Mouse (Mus musculus) forebrain, embryonic 14.5 days (tissue): ENCODE results near the gene Akt1. TPM values are rescaled to one million over a fixed set of nuclear protein-coding genes. Genes with fewer than 3 reads are reported as not detected.
A peak's percentile ranks its signal among the peaks of the same experiment; 100 is the strongest.

Experiments used
- ATAC-seq: fragments of 200-750 bp; cut with Nextera tagmentation; 2 replicates; pipeline ENCODE4 v1.8.0; 2017; ENCODE audit warnings: mild to moderate bottlenecking, moderate library complexity
- DNase-seq: peaks from one replicate; pipeline ENCODE4 v3.0.0-alpha.2; 2015; ENCODE audit warnings: low spot score
- H3K27ac ChIP-seq: fragments of 300-500 bp; sonication (generic); 2 replicates; pipeline ENCODE4 v1.5.1; 2014; ENCODE audit warnings: low read depth, mild to moderate bottlenecking, control low read depth, low read length, moderate library complexity
- H3K27me3 ChIP-seq: fragments of 300-500 bp; sonication (generic); replicated peaks from 2 replicates; pipeline ENCODE4 v1.6.1; 2014; ENCODE audit warnings: low read length, control low read depth, mixed read lengths; ENCODE audit not compliant: control insufficient read depth, insufficient read depth
- H3K36me3 ChIP-seq: fragments of 300-500 bp; sonication (generic); 2 replicates; pipeline ENCODE4 v1.6.1; 2014; ENCODE audit warnings: low read length, control low read depth; ENCODE audit not compliant: control insufficient read depth, insufficient read depth
- H3K4me1 ChIP-seq: fragments of 300-500 bp; sonication (generic); 2 replicates; pipeline ENCODE4 v1.6.1; 2014; ENCODE audit warnings: antibody characterized with exemption, low read length, control low read depth; ENCODE audit not compliant: control insufficient read depth, insufficient read depth
- H3K4me2 ChIP-seq: fragments of 300-500 bp; sonication (generic); 2 replicates; pipeline ENCODE4 v1.6.1; 2014; ENCODE audit warnings: mild to moderate bottlenecking, control low read depth, low read length
- H3K4me3 ChIP-seq: fragments of 300-500 bp; sonication (generic); 2 replicates; pipeline ENCODE4 v1.5.1; 2014; ENCODE audit warnings: low read depth, low read length, control low read depth
- H3K9ac ChIP-seq: fragments of 300-500 bp; sonication (generic); 2 replicates; pipeline ENCODE4 v1.6.1; 2014; ENCODE audit warnings: mild to moderate bottlenecking, low read length, control low read depth, moderate library complexity
- H3K9me3 ChIP-seq: fragments of 300-500 bp; sonication (generic); replicated peaks from 2 replicates; pipeline ENCODE4 v1.6.1; 2016; ENCODE audit warnings: low read length, control low read depth, mixed read lengths; ENCODE audit not compliant: control insufficient read depth
- WGBS: fragments of 180-500 bp; shearing (Covaris S2); extraction: QIAGEN DNeasy Blood & Tissue Kit; methylation state at CpG from one replicate; pipeline ENCODE4 v1.1.7; 2014; 5-methylcytosine and 5-hydroxymethylcytosine counted together
- polyA plus RNA-seq: library from polyadenylated mRNA; unstranded; fragments of >200 nt; fragmentation: Nextera tagmentation; extraction: Ambion mirVana; gene quantifications from 2 replicates; pipeline ENCODE4 v1.2.1, GENCODE M21; 2014

Akt1 gene
- polyA plus RNA-seq, 1 experiment from 2014 or later, result 65.4 TPM

- Histone ChIP-seq H3K27me3 (peaks cover 19% of the 10 kb centered on the region), H3K27ac (no peak within 1 kb of the TSS), H3K4me2 (peak within 1 kb of the TSS; percentile 96), H3K36me3 (no peaks in the 10 kb centered on the region), H3K4me1 (peaks cover 8% of the 10 kb centered on the region; the same call in 1 of the 2 replicates), H3K9ac (peak within 1 kb of the TSS; percentile 69), H3K9me3 (no peaks in the 10 kb centered on the region), H3K4me3 (peak within 1 kb of the TSS; percentile 45)
- DNase-seq (peak; percentile 53), ATAC-seq (peak; percentile 49)
- WGBS, result under 1% methylated on average over 43 of the region's 56 CpGs
These were observed 54.9 kb downstream of the Akt1 start, which contains the start of gene Adssl1 for GRCm38 (mm10) chr12:112619686-112620353. Gene Adssl1, plus strand, starts transcription at chr12:112620045.

DNA sequence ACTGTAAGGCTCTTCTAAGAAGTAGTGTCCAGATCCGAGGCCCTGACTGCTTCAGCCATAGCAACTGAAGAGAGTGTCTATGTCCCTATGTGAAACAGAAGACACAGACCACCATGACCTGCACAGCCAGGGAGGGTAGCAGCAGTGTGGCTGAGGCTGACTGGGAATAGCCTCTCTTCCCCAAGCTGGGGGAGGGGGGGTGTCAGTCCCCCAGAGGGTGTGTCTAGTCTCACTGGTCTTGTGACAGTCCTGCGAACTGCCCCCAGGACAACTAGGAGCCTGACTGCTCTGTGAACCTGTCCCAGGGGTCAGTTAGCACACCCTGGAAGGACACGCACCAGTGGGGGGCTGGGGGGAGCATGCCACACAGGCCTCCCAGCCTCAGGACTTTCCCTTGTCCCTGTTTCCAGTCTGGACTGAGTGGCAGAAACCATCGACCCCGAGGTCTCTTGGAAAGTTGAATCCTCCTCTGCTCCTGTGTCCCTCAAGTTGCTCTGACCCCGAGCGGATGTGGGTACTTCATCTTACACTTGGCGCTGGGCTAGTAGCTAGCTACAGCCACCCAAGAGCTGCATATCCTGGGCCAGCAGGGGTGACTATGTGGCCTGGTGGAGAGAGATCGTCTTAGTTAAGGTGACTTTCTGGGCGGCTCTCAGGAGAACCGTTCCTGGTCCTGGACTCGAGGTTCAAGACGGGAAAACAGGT is 55.6 kb downstream of the Akt1 start:
- Histone ChIP-seq H3K9me3 (no peaks in the 10 kb centered on the region), H3K27me3 (peaks cover 19% of the 10 kb centered on the region), H3K36me3 (no peaks in the 10 kb centered on the region), H3K4me2 (peak overlapping the region; percentile 96), H3K4me3 (peak overlapping the region; percentile 45), H3K27ac (no peak overlapping the region), H3K4me1 (peaks cover 8% of the 10 kb centered on the region; the same call in 1 of the 2 replicates), H3K9ac (peak overlapping the region; percentile 69)
- DNase-seq (no peak), ATAC-seq (no peak)
- 35% methylated on average over 13 of the region's 13 CpGs for WGBS

GRCm38 (mm10) chr12:112617898-112618380 is 56.7 kb downstream of the Akt1 start:
- peaks cover 8% of the 10 kb centered on the region; the same call in 1 of the 2 replicates for H3K4me1 ChIP-seq
- peak; percentile 64 for ATAC-seq
- no peak overlapping the region for H3K27ac ChIP-seq
- no peak overlapping the region for H3K4me2 ChIP-seq
- no peaks in the 10 kb centered on the region for H3K9me3 ChIP-seq
- DNase-seq, result peak; percentile 71
- 11% methylated on average over 8 of the region's 8 CpGs for WGBS
- peaks cover 19% of the 10 kb centered on the region for H3K27me3 ChIP-seq
- H3K9ac ChIP-seq, result no peak overlapping the region
- no peaks in the 10 kb centered on the region for H3K36me3 ChIP-seq
- H3K4me3 ChIP-seq, result no peak overlapping the region

DNA sequence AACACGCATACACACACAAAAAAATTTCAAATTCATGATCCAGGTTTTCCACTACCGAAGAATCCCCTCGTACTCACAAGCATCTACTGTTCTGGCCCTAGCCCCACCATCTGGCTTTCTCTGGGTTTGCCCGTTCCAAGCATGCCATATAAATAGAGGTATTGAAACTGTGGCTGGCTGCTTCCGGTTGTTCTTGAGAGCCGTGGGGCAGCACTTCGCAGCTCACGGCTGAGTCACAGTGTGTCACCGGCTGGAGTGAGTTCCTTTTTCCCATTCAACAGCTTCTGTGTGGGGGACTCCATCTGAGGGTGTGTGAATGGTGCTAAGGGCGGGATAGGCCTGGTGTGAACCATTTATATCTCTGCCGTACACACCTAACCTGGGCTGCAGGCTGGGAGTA is 57.5 kb downstream of the Akt1 start:
- Histone ChIP-seq H3K4me1 (peaks cover 8% of the 10 kb centered on the region; the same call in 1 of the 2 replicates), H3K9me3 (no peaks in the 10 kb centered on the region), H3K9ac (no peak overlapping the region), H3K27me3 (peaks cover 19% of the 10 kb centered on the region), H3K36me3 (no peaks in the 10 kb centered on the region), H3K27ac (no peak overlapping the region; the same call in 1 of the 2 replicates), H3K4me3 (no peak overlapping the region), H3K4me2 (no peak overlapping the region)
- DNase-seq, result no peak
- 81% methylated on average over 11 of the region's 11 CpGs for WGBS
- no peak for ATAC-seq

GRCm38 (mm10) chr12:112616668-112617067 is 58.0 kb downstream of the Akt1 start:
- Histone ChIP-seq H3K27me3 (peaks cover 19% of the 10 kb centered on the region), H3K27ac (no peak overlapping the region), H3K4me1 (peaks cover 8% of the 10 kb centered on the region; the same call in 1 of the 2 replicates), H3K4me2 (no peak overlapping the region), H3K36me3 (no peaks in the 10 kb centered on the region), H3K4me3 (no peak overlapping the region), H3K9me3 (no peaks in the 10 kb centered on the region), H3K9ac (no peak overlapping the region)
- DNase-seq (no peak), ATAC-seq (no peak)
- 73% methylated on average over 9 of the region's 9 CpGs for WGBS

DNA sequence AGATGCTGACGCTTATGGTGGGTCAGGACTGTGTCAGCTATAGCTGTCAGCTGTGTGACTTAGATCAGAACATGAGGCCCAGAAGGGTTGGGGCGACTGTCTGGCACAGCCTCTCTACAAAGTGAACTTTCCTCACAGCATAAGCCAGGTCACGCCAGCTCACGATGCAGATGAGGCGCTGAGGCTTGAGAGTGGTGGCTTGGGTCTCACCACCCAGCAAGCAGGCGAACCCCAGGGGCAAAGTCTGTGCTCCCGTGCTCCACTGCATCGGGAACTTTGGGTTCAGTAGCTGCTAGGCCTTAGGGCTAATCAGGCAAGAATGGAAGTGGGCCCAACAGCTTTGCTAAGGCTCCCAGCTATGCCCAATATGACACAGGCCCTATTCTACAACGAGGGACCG is 65.7 kb downstream of the Akt1 start:
- H3K36me3 ChIP-seq, result no peaks in the 10 kb centered on the region
- no peaks in the 10 kb centered on the region for H3K4me1 ChIP-seq
- WGBS, result 88% methylated on average over 10 of the region's 10 CpGs
- no peak overlapping the region for H3K27ac ChIP-seq
- H3K9me3 ChIP-seq, result no peaks in the 10 kb centered on the region
- no peak for ATAC-seq
- H3K4me3 ChIP-seq, result no peak overlapping the region
- no peak overlapping the region for H3K4me2 ChIP-seq
- H3K9ac ChIP-seq, result no peak overlapping the region
- DNase-seq, result no peak
- H3K27me3 ChIP-seq, result no peaks in the 10 kb centered on the region

DNA sequence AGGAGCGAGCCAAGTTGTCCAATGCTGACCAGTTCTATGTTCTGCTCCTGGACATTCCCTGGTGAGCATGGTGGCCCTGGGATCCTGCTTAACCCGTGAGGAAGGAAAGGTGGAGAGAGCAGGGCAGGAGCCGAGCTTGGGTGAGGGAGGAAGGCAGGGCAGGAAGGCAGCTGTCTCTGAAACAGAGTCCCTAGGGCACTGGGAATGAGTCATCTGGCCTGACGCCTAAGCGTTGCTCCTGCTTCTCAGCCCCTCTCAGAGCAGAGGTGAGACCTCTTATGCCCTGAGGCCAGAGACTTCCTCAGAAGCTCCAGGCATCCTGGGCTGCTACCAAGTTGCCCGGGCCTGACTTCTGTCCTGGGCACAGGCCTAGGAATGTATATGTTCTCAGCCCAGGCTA is 67.7 kb downstream of the Akt1 start:
- Histone ChIP-seq H3K4me1 (no peaks in the 10 kb centered on the region), H3K4me2 (no peak overlapping the region), H3K27me3 (no peaks in the 10 kb centered on the region), H3K4me3 (no peak overlapping the region), H3K27ac (no peak overlapping the region), H3K9me3 (no peaks in the 10 kb centered on the region), H3K36me3 (no peaks in the 10 kb centered on the region), H3K9ac (no peak overlapping the region)
- WGBS, result 85% methylated on average over 6 of the region's 6 CpGs
- ATAC-seq, result no peak
- no peak for DNase-seq

- Histone ChIP-seq H3K9me3 (no peaks in the 10 kb centered on the region), H3K4me2 (no peak overlapping the region), H3K27ac (no peak overlapping the region), H3K27me3 (no peaks in the 10 kb centered on the region), H3K4me1 (no peaks in the 10 kb centered on the region), H3K36me3 (no peaks in the 10 kb centered on the region), H3K9ac (no peak overlapping the region), H3K4me3 (no peak overlapping the region)
- peak; percentile 62 for DNase-seq
- WGBS, result 43% methylated on average over 6 of the region's 6 CpGs
- peak; percentile 85 for ATAC-seq
These were observed 68.9 kb downstream of the Akt1 start for GRCm38 (mm10) chr12:112605766-112606165.
